In the genomic region with DNA sequence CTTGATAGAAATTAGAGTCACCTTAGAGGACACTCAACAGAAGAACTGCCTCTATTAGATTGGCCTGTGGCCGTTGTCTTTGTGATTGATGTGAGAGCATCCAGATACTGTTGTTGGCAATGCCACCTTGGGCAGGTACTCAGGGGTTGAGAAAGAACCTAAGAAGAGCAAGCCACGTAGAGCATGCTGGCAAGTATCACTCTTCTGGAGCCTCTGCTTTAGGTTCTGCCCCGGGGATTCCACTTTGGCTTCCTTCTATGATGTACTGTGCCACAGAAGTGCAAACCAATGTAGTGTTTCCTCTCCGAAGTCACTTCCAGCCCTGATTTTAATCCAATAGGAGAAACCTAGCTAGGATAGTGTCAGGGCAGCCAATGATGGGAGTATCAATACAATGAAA, we compare ENCODE assay signal across 17 mouse cellular contexts.
"Had no signal": no experiment of that assay in that cellular context is flagged by ENCODE, and none has a peak within 500 bp of the region (broad histone marks: within the 10 kb centered on the region; RNA-seq: fewer than 3 reads in every experiment).

No protein-coding gene starts in this region.

- DNase-seq: cerebellum, adult 8-10 months; cerebellum, adult 9-10 months; cerebellum, adult 9-11 months; cerebellum, postnatal 10 days; cerebellum, postnatal 14 days; cerebellum, postnatal 25 days; cerebellum, postnatal 36 days; embryo, embryonic 11 days; forebrain, postnatal 0 days; gastrocnemius, adult 2 months; gastrocnemius, postnatal 10 days; gastrocnemius, postnatal 14 days; gastrocnemius, postnatal 25 days; gastrocnemius, postnatal 36 days; heart, adult 11 months; heart, adult 18-20 months; heart, adult 2 months had no signal
